Mouse (Mus musculus) CH12.LX (cell line): ENCODE results near the gene Cnpy1. TPM values are rescaled to one million over a fixed set of nuclear protein-coding genes. Genes with fewer than 3 reads are reported as not detected.

ENCODE experiments used
- DNase-seq: peaks from one replicate; pipeline ENCODE4 v3.0.0-alpha.2; 2013; ENCODE audit errors: extremely low read depth
- H3K27ac ChIP-seq: 2 replicates; pipeline ENCODE4 v1.5.1; 2012; ENCODE audit warnings: low read depth, mild to moderate bottlenecking, control low read depth, moderate library complexity; ENCODE audit not compliant: insufficient read depth
- H3K27me3 ChIP-seq: replicated peaks from 2 replicates; pipeline ENCODE3; 2012; ENCODE audit warnings: inconsistent platforms
- H3K36me3 ChIP-seq, 2 experiments: replicated peaks in 1 of 2; 2 replicates each; pipeline versions ENCODE3 to v1.6.1; 2012; ENCODE audit warnings: inconsistent platforms in 1 of 2, low read length in 1 of 2, mild to moderate bottlenecking in 1 of 2, mixed read lengths in 1 of 2, moderate library complexity in 1 of 2; ENCODE audit not compliant: control insufficient read depth in 1 of 2, insufficient read depth in 1 of 2
- H3K4me1 ChIP-seq, 2 experiments: 2 replicates each; pipeline ENCODE4 v1.6.1; 2012; ENCODE audit warnings: inconsistent platforms in 1 of 2, moderate library complexity in 1 of 2; ENCODE audit not compliant: insufficient read depth in 2 of 2, control insufficient read depth in 1 of 2
- H3K4me2 ChIP-seq: 2 replicates; pipeline ENCODE4 v1.6.1; 2012; ENCODE audit warnings: low read depth, mild to moderate bottlenecking, control low read depth; ENCODE audit not compliant: poor library complexity, insufficient read depth, severe bottlenecking
- H3K4me3 ChIP-seq, 3 experiments: fragments of 150-350 bp in 1 of 3; sonication (generic) in 1 of 3; replicated peaks in 1 of 3; 2 replicates each; pipeline versions ENCODE3 to v1.5.1; 2011 to 2012; ENCODE audit warnings: low read depth in 2 of 3, low read length in 2 of 3, mild to moderate bottlenecking in 2 of 3, moderate library complexity in 2 of 3, control low read depth in 1 of 3, improper control_type of control experiment in 1 of 3, inconsistent platforms in 1 of 3, mixed read lengths in 1 of 3; ENCODE audit not compliant: poor library complexity in 1 of 3
- H3K79me2 ChIP-seq: replicated peaks from 2 replicates; pipeline ENCODE4 v1.6.1; 2012; ENCODE audit warnings: mild to moderate bottlenecking, moderate library complexity; ENCODE audit not compliant: control insufficient read depth, poor library complexity, insufficient read depth, severe bottlenecking; ENCODE audit errors: extremely low read depth
- H3K9ac ChIP-seq: 2 replicates; pipeline ENCODE4 v1.6.1; 2012; ENCODE audit warnings: low read depth, mild to moderate bottlenecking, control low read depth, moderate library complexity; ENCODE audit not compliant: insufficient read depth
- H3K9me3 ChIP-seq: replicated peaks from 2 replicates; pipeline ENCODE3; 2012; ENCODE audit warnings: low read length, inconsistent platforms, mixed read lengths
- BHLHE40 ChIP-seq: IDR thresholded peaks from 2 replicates; pipeline ENCODE4 v1.6.1; 2011; ENCODE audit warnings: mild to moderate bottlenecking, low read depth, low read length, improper control_type of control experiment
- CTCF ChIP-seq, 2 experiments: IDR thresholded peaks in 1 of 2; conservative IDR thresholded peaks in 1 of 2; 2 replicates each; pipeline ENCODE4 v1.5.1; 2011 to 2012; ENCODE audit warnings: low read depth in 2 of 2, low read length in 2 of 2, improper control_type of control experiment in 1 of 2, inconsistent platforms in 1 of 2, mild to moderate bottlenecking in 1 of 2, moderate library complexity in 1 of 2
- ELF1 ChIP-seq: IDR thresholded peaks from 2 replicates; pipeline ENCODE4 v1.6.1; 2014; ENCODE audit warnings: low read depth, mild to moderate bottlenecking, inconsistent platforms, low read length, improper control_type of control experiment
- HCFC1 ChIP-seq: IDR thresholded peaks from 2 replicates; pipeline ENCODE4 v1.6.1; 2012; ENCODE audit warnings: low read depth, mild to moderate bottlenecking, inconsistent platforms, low read length, improper control_type of control experiment
- IRF4 ChIP-seq: IDR thresholded peaks from 2 replicates; pipeline ENCODE4 v1.6.1; 2014; ENCODE audit warnings: low read depth, mild to moderate bottlenecking, inconsistent platforms, low read length, improper control_type of control experiment
- JUN ChIP-seq: IDR thresholded peaks from 2 replicates; pipeline ENCODE4 v1.6.1; 2011; ENCODE audit warnings: low read depth, mild to moderate bottlenecking, low read length, improper control_type of control experiment, moderate library complexity; ENCODE audit not compliant: insufficient read depth
- JUND ChIP-seq: conservative IDR thresholded peaks from 2 replicates; pipeline ENCODE4 v1.6.1; 2011; ENCODE audit warnings: low read depth, low read length, improper control_type of control experiment
- KAT2A ChIP-seq: IDR thresholded peaks from 2 replicates; pipeline ENCODE4 v1.6.1; 2012; ENCODE audit warnings: low read length, improper control_type of control experiment, inconsistent platforms; ENCODE audit not compliant: insufficient replicate concordance
- MAFK ChIP-seq: IDR thresholded peaks from 2 replicates; pipeline ENCODE4 v1.6.1; 2011; ENCODE audit warnings: low read length, improper control_type of control experiment; ENCODE audit not compliant: insufficient replicate concordance
- MAX ChIP-seq: IDR thresholded peaks from 2 replicates; pipeline ENCODE4 v1.6.1; 2011; ENCODE audit warnings: low read length, improper control_type of control experiment
- MEF2A ChIP-seq: IDR thresholded peaks from 2 replicates; pipeline ENCODE4 v1.6.1; 2014; ENCODE audit warnings: low read depth, mild to moderate bottlenecking, inconsistent platforms, low read length, improper control_type of control experiment, borderline replicate concordance
- MYC ChIP-seq: IDR thresholded peaks from 2 replicates; pipeline ENCODE4 v1.6.1; 2011; ENCODE audit warnings: low read depth, mild to moderate bottlenecking, improper control_type of control experiment, low read length
- NELFE ChIP-seq: IDR thresholded peaks from 2 replicates; pipeline ENCODE4 v1.6.1; 2011; ENCODE audit warnings: low read depth, low read length, improper control_type of control experiment
- NRF1 ChIP-seq: IDR thresholded peaks from 2 replicates; pipeline ENCODE4 v1.6.1; 2014; ENCODE audit warnings: low read depth, mild to moderate bottlenecking, inconsistent platforms, low read length, improper control_type of control experiment, moderate library complexity
- POLR2AphosphoS2 ChIP-seq: IDR thresholded peaks from 2 replicates; pipeline ENCODE4 v1.6.1; 2011; ENCODE audit warnings: low read depth, low read length, improper control_type of control experiment
- RAD21 ChIP-seq: IDR thresholded peaks from 2 replicates; pipeline ENCODE4 v1.6.1; 2011; ENCODE audit warnings: low read depth, mild to moderate bottlenecking, low read length, improper control_type of control experiment, moderate library complexity
- RCOR1 ChIP-seq: conservative IDR thresholded peaks from 2 replicates; pipeline ENCODE4 v1.6.1; 2012; ENCODE audit warnings: low read depth, mild to moderate bottlenecking, inconsistent platforms, low read length, improper control_type of control experiment
- TCF12 ChIP-seq: IDR thresholded peaks from 2 replicates; pipeline ENCODE4 v1.6.1; 2014; ENCODE audit warnings: low read depth, mild to moderate bottlenecking, inconsistent platforms, low read length, improper control_type of control experiment
- UBTF ChIP-seq: IDR thresholded peaks from 2 replicates; pipeline ENCODE4 v1.6.1; 2012; ENCODE audit warnings: low read depth, mild to moderate bottlenecking, inconsistent platforms, low read length, improper control_type of control experiment, moderate library complexity
- USF2 ChIP-seq: conservative IDR thresholded peaks from 2 replicates; pipeline ENCODE4 v1.6.1; 2011; ENCODE audit warnings: low read depth, low read length, improper control_type of control experiment
- ZKSCAN1 ChIP-seq: IDR thresholded peaks from 2 replicates; pipeline ENCODE4 v1.6.1; 2012; ENCODE audit warnings: low read depth, inconsistent platforms, low read length, improper control_type of control experiment, borderline replicate concordance
- ZMIZ1 ChIP-seq: IDR thresholded peaks from 2 replicates; pipeline ENCODE4 v1.6.1; 2012; ENCODE audit warnings: low read depth, mild to moderate bottlenecking, inconsistent platforms, low read length, improper control_type of control experiment
- dilution Hi-C: fragments of 300-500 bp; cut with MboI; formaldehyde crosslinking; loops from 2 replicates; pipeline ENCODE4 v1.14.3; 2020; ENCODE audit warnings: low sequenced_read_pairs; ENCODE audit not compliant: extremely low pct_unique_long_range_greater_than_20kb, extremely low pct_ligation_motif_present
- in situ Hi-C: fragments of 300-500 bp; cut with MboI; formaldehyde crosslinking; loops from 3 replicates; pipeline ENCODE4 v1.14.3; 2019; ENCODE audit warnings: low sequenced_read_pairs, low pct_ligation_motif_present, low pct_unique_long_range_greater_than_20kb, mixed read lengths
- polyA plus RNA-seq: library from polyadenylated mRNA; unstranded; fragments of >175 nt; gene quantifications from 2 replicates; pipeline ENCODE4 v1.2.1, GENCODE M21; 2012; ENCODE audit warnings: low read depth; ENCODE audit not compliant: insufficient read length
- total RNA-seq, 2 experiments: library from RNA; depleted of rRNA; stranded (reverse); fragments of 300-350 nt in 1 of 2; fragments of >200 nt in 1 of 2; gene quantifications; 2 replicates each; pipeline ENCODE4 v1.2.3; 2012 to 2014

The Cnpy1 gene
- total and polyA plus RNA-seq, 3 experiments = 0.11 to 0.26 TPM; not detected in 1

DNA sequence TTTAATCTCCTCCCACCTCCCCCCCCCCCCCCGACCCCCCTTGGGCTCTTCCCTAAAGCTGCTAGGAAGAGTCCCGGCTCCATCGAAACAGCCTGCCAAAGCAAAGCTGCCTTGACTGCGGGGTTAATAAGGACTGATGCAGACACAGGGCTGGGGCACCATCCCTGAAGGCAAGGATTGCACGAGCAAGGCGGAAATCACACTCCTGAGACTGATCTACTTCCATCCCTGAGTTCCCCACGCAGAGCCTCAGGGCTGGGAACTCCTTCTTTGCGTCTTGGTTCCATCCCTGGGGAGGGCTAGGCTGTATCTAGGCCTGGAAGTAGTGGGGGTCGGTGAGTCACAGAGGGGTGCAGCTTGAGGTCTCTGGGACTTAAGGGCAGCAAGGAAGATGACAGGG, 71.5 kb downstream of the Cnpy1 start:
- dilution Hi-C loops = no loop called here
- H3K79me2 ChIP-seq = no peaks in the 10 kb centered on the region
- no peak for DNase-seq
- H3K4me2 ChIP-seq = no peak overlapping the region
- H3K4me3 ChIP-seq = no peak overlapping the region
- no peak overlapping the region for H3K9ac ChIP-seq
- no peaks in the 10 kb centered on the region for H3K36me3 ChIP-seq
- in situ Hi-C loops = no loop called here
- TF ChIP-seq USF2 (no peak), RCOR1 (no peak), JUND (no peak), ZMIZ1 (no peak), CTCF (conservative IDR thresholded peaks at IDR 0.05 in 1 of 2, IDR thresholded peaks at IDR 0.05 in 1 of 2; ENCODE audit: low read depth in 2 of 2, low read length in 2 of 2) (no peak), IRF4 (no peak), HCFC1 (no peak), MEF2A (no peak), UBTF (no peak), TCF12 (no peak), ELF1 (no peak), NRF1 (no peak), NELFE (no peak), ZKSCAN1 (no peak)
- TF ChIP-seq, all 38 proteins: peak for 0
- H3K9me3 ChIP-seq = no peaks in the 10 kb centered on the region
- H3K27me3 ChIP-seq = no peaks in the 10 kb centered on the region
- H3K4me1 ChIP-seq = no peaks in the 10 kb centered on the region
- no peak overlapping the region for H3K27ac ChIP-seq

DNA sequence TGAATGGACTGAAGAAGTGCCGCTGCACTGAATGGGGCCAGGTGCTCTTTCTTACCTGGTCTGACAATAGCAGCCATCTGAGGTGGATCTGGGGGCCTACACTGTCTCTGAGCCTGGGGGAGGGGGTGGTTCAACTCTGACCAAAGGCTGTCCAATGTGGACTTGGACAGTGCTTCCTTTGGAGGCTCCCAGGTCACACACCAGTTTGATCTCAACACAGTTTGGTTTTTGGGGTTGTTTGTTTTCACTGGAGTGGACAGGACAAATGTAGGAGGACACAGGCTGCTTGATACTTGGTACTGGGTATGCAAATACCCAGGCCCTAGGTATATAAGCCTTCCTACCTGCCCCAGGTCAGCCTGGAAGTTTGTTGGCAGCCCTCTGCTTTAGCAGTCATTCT, 71.9 kb downstream of the Cnpy1 start:
- H3K4me2 ChIP-seq = no peak overlapping the region
- in situ Hi-C loops (no loop called here), dilution Hi-C loops (no loop called here)
- H3K27me3 ChIP-seq = no peaks in the 10 kb centered on the region
- H3K9me3 ChIP-seq = peaks cover 2% of the 10 kb centered on the region
- TF ChIP-seq MEF2A (no peak), KAT2A (no peak), NELFE (no peak), CTCF (conservative IDR thresholded peaks at IDR 0.05 in 1 of 2, IDR thresholded peaks at IDR 0.05 in 1 of 2; ENCODE audit: low read depth in 2 of 2, low read length in 2 of 2) (no peak), RAD21 (no peak), TCF12 (no peak), MAX (no peak), ZMIZ1 (no peak), BHLHE40 (no peak), MAFK (no peak), POLR2AphosphoS2 (no peak), USF2 (no peak), MYC (no peak), JUN (no peak)
- no peak for DNase-seq
- no peaks in the 10 kb centered on the region for H3K4me1 ChIP-seq
- H3K27ac ChIP-seq = no peak overlapping the region
- no peaks in the 10 kb centered on the region for H3K36me3 ChIP-seq
- no peaks in the 10 kb centered on the region for H3K79me2 ChIP-seq
- H3K4me3 ChIP-seq = no peak overlapping the region
- H3K9ac ChIP-seq = no peak overlapping the region
